Mouse (Mus musculus) liver, embryonic 13.5 days (tissue): ENCODE results near the gene Inpp4b. TPM values are rescaled to one million over a fixed set of nuclear protein-coding genes. Genes with fewer than 3 reads are reported as not detected.

Experiments
- ATAC-seq: fragments of 200-750 bp; cut with Nextera tagmentation; 2 replicates; pipeline ENCODE4 v1.8.0; 2017; ENCODE audit warnings: low read depth, mild to moderate bottlenecking, moderate number of reproducible peaks, moderate library complexity
- DNase-seq: peaks from one replicate; pipeline ENCODE4 v3.0.0; 2022
- H3K27ac ChIP-seq: fragments of 300-500 bp; sonication (generic); 2 replicates; pipeline ENCODE4 v1.5.1; 2015; ENCODE audit warnings: moderate library complexity, mild to moderate bottlenecking, inconsistent platforms
- H3K27me3 ChIP-seq: fragments of 300-500 bp; sonication (generic); 2 replicates; pipeline ENCODE4 v1.6.1; 2015; ENCODE audit warnings: mild to moderate bottlenecking, inconsistent platforms
- H3K36me3 ChIP-seq: fragments of 300-500 bp; sonication (generic); 2 replicates; pipeline ENCODE4 v1.6.1; 2015; ENCODE audit warnings: mild to moderate bottlenecking, inconsistent platforms
- H3K4me1 ChIP-seq: fragments of 300-500 bp; sonication (generic); replicated peaks from 2 replicates; pipeline ENCODE4 v1.6.1; 2015; ENCODE audit warnings: inconsistent platforms
- H3K4me2 ChIP-seq: fragments of 300-500 bp; sonication (generic); 2 replicates; pipeline ENCODE4 v1.6.1; 2015; ENCODE audit warnings: inconsistent platforms, mild to moderate bottlenecking, moderate library complexity
- H3K4me3 ChIP-seq: fragments of 300-500 bp; sonication (generic); replicated peaks from 2 replicates; pipeline ENCODE4 v1.5.1; 2015; ENCODE audit warnings: mild to moderate bottlenecking, inconsistent platforms
- H3K9ac ChIP-seq: fragments of 300-500 bp; sonication (generic); 2 replicates; pipeline ENCODE4 v1.6.1; 2015; ENCODE audit warnings: mild to moderate bottlenecking, inconsistent platforms
- H3K9me3 ChIP-seq: fragments of 300-500 bp; sonication (generic); replicated peaks from 2 replicates; pipeline ENCODE4 v1.6.1; 2016; ENCODE audit warnings: inconsistent platforms
- WGBS: fragments of 180-500 bp; shearing (Covaris S2); methylation state at CpG from one replicate; pipeline ENCODE4 v1.1.7; 2015; ENCODE audit not compliant: insufficient replicate concordance; 5-methylcytosine and 5-hydroxymethylcytosine counted together
- polyA plus RNA-seq: library from polyadenylated mRNA; unstranded; fragments of >200 nt; fragmentation: Nextera tagmentation; extraction: Ambion mirVana; gene quantifications from 2 replicates; pipeline ENCODE4 v1.2.1, GENCODE M21; 2015

Inpp4b gene
- polyA plus RNA-seq, result 1.9 and 2.2 TPM in 2 replicates

DNA sequence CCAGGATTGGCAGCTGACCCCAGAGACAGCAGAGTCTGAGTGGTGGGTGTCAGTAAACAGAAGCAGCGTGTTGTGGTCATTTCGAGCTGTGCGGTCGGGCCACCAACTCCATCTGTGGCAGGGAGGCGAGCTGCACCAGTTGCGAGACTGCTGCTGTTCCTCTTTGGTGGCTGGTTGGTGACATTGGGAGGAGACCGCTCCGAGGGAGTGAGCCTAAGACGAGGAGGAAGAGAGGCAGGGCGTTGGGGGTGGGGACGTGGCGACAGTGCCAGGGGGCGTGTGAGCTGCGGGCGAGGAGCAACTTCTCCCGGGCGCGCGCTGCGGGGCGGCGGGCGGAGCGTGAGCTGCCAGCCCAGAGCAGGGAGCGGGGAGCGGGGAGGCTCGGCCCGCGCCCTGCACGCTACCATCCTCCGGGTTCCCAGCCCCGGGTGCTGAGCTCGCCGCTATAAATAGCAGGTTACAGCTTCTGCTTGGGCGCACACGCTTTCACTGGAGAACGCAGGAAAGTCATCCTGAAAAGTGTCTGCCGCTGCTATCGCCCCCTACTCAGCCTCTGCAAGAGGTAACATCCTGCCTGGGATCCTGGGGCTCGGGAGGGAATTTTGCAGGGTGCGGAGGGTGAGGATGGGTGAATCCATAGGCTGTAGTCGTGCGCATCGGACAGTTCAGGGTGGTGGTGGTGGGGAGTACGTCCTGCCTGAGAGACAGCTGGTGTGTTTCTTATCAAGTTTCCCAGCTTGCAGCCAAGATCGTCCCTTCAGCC, at the start of gene Inpp4b:
TSS of gene Inpp4b (plus strand) at position 321 of the 763 bp plus-strand sequence.
- no peak within 1 kb of the TSS for H3K27ac ChIP-seq
- peak within 1 kb of the TSS; percentile 55 for H3K4me3 ChIP-seq
- peaks cover 13% of the 10 kb centered on the region for H3K27me3 ChIP-seq
- ATAC-seq, result peak; percentile 77
- no peaks in the 10 kb centered on the region for H3K36me3 ChIP-seq
- peak; percentile 25 for DNase-seq
- no peaks in the 10 kb centered on the region for H3K4me1 ChIP-seq
- no peaks in the 10 kb centered on the region for H3K9me3 ChIP-seq
- WGBS, result 0% methylated on average over 41 of the region's 46 CpGs
- peak within 1 kb of the TSS; percentile 70 for H3K4me2 ChIP-seq
- no peak within 1 kb of the TSS for H3K9ac ChIP-seq

DNA sequence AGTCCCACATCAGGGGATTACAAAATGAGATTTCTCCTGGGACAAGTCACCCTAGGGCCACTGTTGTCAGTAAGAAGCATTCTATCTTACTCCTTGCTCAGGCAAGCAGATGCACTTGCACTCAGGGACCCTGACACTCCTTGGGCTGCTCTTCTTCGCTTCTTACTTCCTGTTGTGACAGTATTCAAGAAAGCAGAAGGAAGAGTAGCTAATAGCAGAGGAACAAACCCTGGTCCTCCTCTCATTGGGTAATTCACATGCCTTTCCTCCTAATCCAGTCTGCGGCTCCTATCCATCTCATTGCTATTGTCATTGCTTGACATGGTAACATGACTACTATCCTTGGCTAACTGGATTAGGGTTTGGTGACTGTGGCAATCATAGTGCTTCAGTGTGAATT, 7.1 kb upstream of the Inpp4b start:
- WGBS, result 35% methylated on average over 2 of the region's 2 CpGs
- H3K27ac ChIP-seq, result no peak overlapping the region
- H3K4me3 ChIP-seq, result no peak overlapping the region
- no peaks in the 10 kb centered on the region for H3K9me3 ChIP-seq
- H3K4me1 ChIP-seq, result no peaks in the 10 kb centered on the region
- DNase-seq, result no peak
- no peaks in the 10 kb centered on the region for H3K27me3 ChIP-seq
- no peak overlapping the region for H3K9ac ChIP-seq
- H3K4me2 ChIP-seq, result no peak overlapping the region
- no peaks in the 10 kb centered on the region for H3K36me3 ChIP-seq
- ATAC-seq, result no peak

DNA sequence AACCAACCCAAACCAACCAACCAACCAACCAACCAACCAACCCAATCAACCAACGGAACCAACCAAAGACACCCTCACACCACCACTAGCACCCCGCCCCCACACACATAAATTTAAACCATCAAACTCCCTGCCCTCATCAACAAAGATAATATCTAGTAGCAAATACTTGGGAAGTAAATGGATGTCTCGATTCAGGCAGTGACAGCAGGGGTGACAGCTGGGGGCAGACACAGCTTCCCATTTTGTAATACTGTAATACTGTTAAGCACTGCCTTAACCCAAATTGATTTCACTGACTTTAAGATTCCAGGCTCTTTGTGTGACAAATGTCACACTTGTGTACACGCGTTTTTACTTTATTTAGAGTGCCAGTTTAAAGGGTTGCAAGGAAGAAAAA, 1.2 kb upstream of the Inpp4b start:
- Histone ChIP-seq H3K27me3 (peaks cover 13% of the 10 kb centered on the region), H3K4me1 (no peaks in the 10 kb centered on the region), H3K4me2 (peak overlapping the region; percentile 70), H3K36me3 (no peaks in the 10 kb centered on the region), H3K27ac (no peak overlapping the region), H3K9me3 (no peaks in the 10 kb centered on the region), H3K9ac (no peak overlapping the region), H3K4me3 (no peak overlapping the region; the same call in 1 of the 2 replicates)
- DNase-seq (no peak), ATAC-seq (no peak)
- 36% methylated on average over 5 of the region's 5 CpGs for WGBS

DNA sequence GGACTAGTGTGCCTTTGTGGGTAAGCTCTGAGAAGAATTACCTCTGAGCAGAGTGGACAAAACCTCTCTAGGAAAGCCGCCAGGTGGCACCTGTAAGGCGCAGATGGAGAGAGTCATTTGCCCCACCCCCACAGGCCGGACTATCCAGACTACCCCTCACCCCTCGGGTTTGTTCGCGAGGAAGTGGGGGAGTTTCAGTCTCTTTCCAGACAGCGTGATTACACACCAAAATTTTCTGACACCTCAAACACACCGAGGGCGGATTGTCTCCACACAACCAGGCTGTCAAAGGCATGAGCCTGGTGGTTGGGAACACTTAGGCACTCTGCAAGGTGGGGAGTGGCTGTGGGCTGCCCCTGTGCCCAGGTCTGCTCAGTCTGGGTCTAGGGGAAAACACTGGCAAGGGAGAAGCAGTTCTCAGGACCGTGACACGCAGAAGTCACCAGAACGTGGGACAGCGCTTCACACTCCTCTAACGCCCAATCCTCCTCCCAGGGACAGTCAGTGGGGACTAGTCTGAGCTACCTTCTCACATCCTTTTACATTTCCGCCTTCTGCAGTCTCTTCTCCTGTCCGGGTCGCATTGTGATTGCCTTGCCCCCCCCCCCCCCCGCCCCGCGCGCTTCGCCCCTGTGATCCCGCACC, 643 bp upstream of the Inpp4b start:
- no peak overlapping the region for H3K9ac ChIP-seq
- ATAC-seq, result peak; percentile 39
- DNase-seq, result peak; percentile 6
- H3K27me3 ChIP-seq, result peaks cover 13% of the 10 kb centered on the region
- peak overlapping the region; percentile 70 for H3K4me2 ChIP-seq
- no peaks in the 10 kb centered on the region for H3K4me1 ChIP-seq
- H3K36me3 ChIP-seq, result no peaks in the 10 kb centered on the region
- H3K9me3 ChIP-seq, result no peaks in the 10 kb centered on the region
- under 1% methylated on average over 19 of the region's 23 CpGs for WGBS
- H3K4me3 ChIP-seq, result peak overlapping the region; percentile 55
- no peak overlapping the region for H3K27ac ChIP-seq

DNA sequence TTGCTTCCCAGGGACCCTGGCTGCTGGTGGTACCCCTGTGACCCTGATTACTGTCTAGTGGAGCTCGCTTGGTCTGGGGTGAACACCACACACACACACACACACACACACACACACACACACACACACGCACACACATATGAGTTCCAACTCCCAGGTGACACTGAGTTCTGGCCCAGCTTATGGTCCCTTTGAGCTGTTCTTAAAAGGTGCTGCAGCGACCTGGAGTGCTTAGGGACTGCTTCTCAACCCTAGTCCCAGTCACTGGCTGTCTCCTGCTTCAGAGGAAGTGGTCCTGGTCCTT, 595 bp downstream of the Inpp4b start:
- Histone ChIP-seq H3K27ac (no peak overlapping the region), H3K9me3 (no peaks in the 10 kb centered on the region), H3K9ac (no peak overlapping the region), H3K4me3 (peak overlapping the region; percentile 55; the same call in 1 of the 2 replicates), H3K36me3 (no peaks in the 10 kb centered on the region), H3K4me2 (peak overlapping the region; percentile 70), H3K27me3 (peaks cover 13% of the 10 kb centered on the region), H3K4me1 (no peaks in the 10 kb centered on the region)
- no peak for DNase-seq
- ATAC-seq, result no peak; the same call in 1 of the 2 replicates
- WGBS, result 9% methylated on average over 3 of the region's 3 CpGs

DNA sequence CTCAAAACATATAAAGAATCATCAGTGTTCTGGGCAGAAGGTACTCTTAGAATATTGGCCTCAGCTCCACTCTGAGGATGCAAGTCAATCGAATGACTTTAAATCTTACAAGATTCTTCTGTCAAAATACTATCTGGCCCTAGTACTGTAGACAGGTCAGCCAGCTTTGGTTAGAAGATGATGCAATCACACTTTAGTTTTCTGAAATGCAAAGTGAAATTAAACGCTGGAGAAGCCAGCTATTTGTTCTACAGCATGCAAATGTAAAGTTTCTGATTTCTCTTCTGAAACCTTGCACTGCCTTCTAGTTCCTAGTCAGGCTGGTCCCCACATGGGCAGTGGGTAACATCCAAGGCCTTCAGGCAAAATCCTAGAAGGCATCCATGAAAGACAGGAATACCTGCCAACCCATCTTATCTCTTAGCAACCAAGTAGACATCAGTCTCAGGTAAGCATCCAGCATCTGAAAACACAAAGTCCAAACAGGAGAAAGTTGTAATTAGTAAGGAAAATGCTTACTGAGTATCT, 2.9 kb downstream of the Inpp4b start:
- ATAC-seq (no peak), DNase-seq (no peak)
- Histone ChIP-seq H3K4me3 (no peak overlapping the region), H3K27ac (no peak overlapping the region), H3K4me1 (no peaks in the 10 kb centered on the region), H3K9me3 (no peaks in the 10 kb centered on the region), H3K4me2 (no peak overlapping the region), H3K27me3 (peaks cover 13% of the 10 kb centered on the region), H3K36me3 (no peaks in the 10 kb centered on the region), H3K9ac (no peak overlapping the region)
- WGBS, result 57% methylated on average over 2 of the region's 2 CpGs

DNA sequence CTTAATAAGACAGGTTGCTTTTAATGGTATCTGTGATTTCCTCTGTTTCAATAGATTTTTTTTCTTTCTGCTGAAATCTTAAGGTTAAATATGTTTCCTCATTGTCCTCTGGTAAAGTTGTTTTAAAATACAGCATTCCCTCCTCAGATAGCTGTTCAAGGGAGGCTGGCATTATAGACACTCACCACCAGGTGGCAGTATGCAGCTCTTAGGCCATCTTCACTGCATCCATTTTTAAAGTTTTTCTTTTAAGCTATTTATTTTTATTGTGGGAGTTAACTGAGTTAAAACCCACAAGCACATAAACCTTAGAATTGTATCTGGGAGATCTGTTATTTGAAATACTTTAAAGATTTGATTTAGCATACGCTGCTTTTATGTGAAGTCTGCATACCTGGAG, 7.1 kb downstream of the Inpp4b start:
- H3K9me3 ChIP-seq, result no peaks in the 10 kb centered on the region
- 63% methylated on average over 1 of the region's 1 CpGs for WGBS

DNA sequence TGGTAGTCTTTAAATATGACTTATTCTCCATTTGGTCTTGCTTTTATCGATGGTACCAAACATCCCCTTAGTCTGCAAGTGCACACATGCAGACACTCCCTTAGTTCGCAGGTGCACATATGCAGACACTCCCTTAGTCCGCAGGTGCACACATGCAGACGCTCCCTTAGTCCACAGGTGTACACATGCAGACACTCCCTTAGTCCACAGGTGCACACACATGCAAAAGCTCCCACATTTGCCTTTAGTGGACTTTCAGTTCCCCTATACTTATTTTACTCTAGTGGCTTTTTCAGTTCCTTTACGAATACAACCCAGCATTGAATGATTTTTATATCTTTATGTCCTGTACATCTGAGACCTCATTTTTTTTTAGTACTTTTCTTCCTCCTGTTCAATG, 11.1 kb downstream of the Inpp4b start:
- no peak overlapping the region for H3K4me3 ChIP-seq
- H3K27ac ChIP-seq, result no peak overlapping the region
- no peaks in the 10 kb centered on the region for H3K4me1 ChIP-seq
- no peak overlapping the region for H3K4me2 ChIP-seq
- no peak overlapping the region for H3K9ac ChIP-seq
- ATAC-seq (no peak), DNase-seq (no peak)
- H3K27me3 ChIP-seq, result no peaks in the 10 kb centered on the region
- WGBS, result 70% methylated on average over 5 of the region's 5 CpGs
- no peaks in the 10 kb centered on the region for H3K9me3 ChIP-seq
- no peaks in the 10 kb centered on the region for H3K36me3 ChIP-seq

More for the DNA sequence above, 7.1 kb downstream of the Inpp4b start:
- Histone ChIP-seq H3K9ac (no peak overlapping the region), H3K27me3 (no peaks in the 10 kb centered on the region), H3K36me3 (no peaks in the 10 kb centered on the region), H3K27ac (no peak overlapping the region), H3K4me2 (no peak overlapping the region), H3K4me3 (no peak overlapping the region), H3K4me1 (no peaks in the 10 kb centered on the region)
- no peak for DNase-seq
- ATAC-seq, result no peak

DNA sequence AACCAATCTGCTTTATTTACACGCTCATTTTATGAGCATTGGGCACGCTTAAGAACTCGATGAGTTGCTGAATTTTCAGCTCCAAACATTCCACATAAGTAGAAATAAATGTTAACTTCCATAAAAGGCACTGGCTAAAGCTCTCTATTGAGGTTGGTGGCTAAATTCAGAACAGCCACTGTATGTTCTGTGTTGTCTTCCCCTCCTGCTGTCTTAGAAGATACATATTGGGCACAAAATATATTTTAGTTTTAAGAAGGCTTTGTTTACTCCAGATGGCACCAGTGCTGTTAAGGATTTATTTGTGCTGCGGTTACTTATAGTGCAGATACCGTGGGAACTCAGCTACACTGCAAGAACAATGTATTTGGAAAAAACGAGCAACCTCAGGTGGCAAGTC, 15.8 kb downstream of the Inpp4b start:
- H3K4me3 ChIP-seq, result no peak overlapping the region
- H3K27me3 ChIP-seq, result no peaks in the 10 kb centered on the region
- WGBS, result 63% methylated on average over 6 of the region's 6 CpGs
- no peak overlapping the region for H3K27ac ChIP-seq
- no peaks in the 10 kb centered on the region for H3K36me3 ChIP-seq
- no peak overlapping the region for H3K9ac ChIP-seq
- ATAC-seq (no peak), DNase-seq (no peak)
- no peaks in the 10 kb centered on the region for H3K4me1 ChIP-seq
- H3K9me3 ChIP-seq, result no peaks in the 10 kb centered on the region
- H3K4me2 ChIP-seq, result no peak overlapping the region

DNA sequence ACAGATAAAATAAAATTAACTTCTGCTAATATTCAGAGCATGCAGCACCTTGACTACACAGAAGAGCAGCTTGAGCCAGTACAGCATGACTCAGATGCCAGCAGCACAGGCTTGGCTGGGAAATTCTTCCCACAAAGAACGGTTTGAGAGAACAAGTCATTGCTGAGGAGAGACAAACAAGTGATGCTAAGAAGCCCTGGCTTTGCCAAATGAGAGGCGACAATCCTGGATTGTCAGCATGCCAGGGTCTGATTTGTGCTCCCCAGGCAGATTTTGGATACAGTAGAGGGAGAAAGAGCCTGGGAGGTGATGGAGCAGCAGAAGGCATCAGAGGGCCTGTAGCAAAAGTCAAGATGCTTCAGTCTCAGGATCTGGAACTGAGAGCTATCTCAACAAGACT, 18.2 kb downstream of the Inpp4b start:
- no peak for DNase-seq
- ATAC-seq, result no peak
- no peak overlapping the region for H3K27ac ChIP-seq
- WGBS, result 59% methylated on average over 2 of the region's 2 CpGs
- no peaks in the 10 kb centered on the region for H3K27me3 ChIP-seq
- H3K9me3 ChIP-seq, result no peaks in the 10 kb centered on the region
- no peak overlapping the region for H3K9ac ChIP-seq
- H3K36me3 ChIP-seq, result no peaks in the 10 kb centered on the region
- H3K4me2 ChIP-seq, result no peak overlapping the region
- H3K4me1 ChIP-seq, result no peaks in the 10 kb centered on the region
- H3K4me3 ChIP-seq, result no peak overlapping the region

DNA sequence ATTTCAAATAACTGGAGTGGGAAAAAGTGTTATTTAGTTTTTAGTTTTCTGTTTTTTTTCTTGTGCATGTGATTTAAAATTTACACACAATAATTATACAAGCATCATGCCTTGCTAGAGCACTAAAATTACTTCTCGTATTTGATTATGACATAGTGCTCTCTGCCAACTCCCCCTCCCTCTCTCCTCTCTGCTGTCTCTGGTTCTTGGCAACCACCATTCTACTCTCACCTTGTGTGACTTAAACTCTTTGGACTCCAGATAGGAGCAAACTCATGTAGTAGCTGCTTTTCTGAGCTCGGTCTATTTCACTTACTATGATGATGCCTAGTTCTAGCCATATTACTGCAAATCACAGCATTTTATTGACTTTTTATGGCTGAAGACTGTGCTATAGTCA, 18.8 kb downstream of the Inpp4b start:
- 58% methylated on average over 2 of the region's 2 CpGs for WGBS
- H3K4me1 ChIP-seq, result no peaks in the 10 kb centered on the region
- H3K27me3 ChIP-seq, result no peaks in the 10 kb centered on the region
- H3K9me3 ChIP-seq, result no peaks in the 10 kb centered on the region
- no peaks in the 10 kb centered on the region for H3K36me3 ChIP-seq
- no peak overlapping the region for H3K4me2 ChIP-seq
- ATAC-seq (no peak), DNase-seq (no peak)
- no peak overlapping the region for H3K4me3 ChIP-seq
- H3K9ac ChIP-seq, result no peak overlapping the region
- H3K27ac ChIP-seq, result no peak overlapping the region

DNA sequence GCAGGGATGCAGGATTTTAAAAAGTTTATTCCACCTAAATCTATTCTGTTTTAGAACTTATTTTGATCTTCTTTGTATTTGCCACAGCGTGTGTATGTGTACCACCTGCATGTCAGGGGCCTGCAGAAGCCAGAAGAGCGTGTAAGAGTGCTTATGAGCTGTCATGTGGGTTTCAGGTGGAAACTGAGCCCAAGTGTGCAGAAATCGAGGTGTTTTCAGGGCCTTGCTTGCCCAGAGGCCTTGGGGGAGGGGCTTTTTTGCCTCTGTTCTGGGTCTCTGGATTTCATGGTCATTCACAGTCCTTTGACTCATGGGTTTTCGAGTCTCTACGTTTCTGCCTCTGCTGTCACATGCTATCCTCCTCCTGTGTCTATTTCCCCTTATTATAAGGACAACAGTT, 28.3 kb downstream of the Inpp4b start:
- no peak overlapping the region for H3K27ac ChIP-seq
- WGBS, result 53% methylated on average over 5 of the region's 5 CpGs
- H3K36me3 ChIP-seq, result no peaks in the 10 kb centered on the region
- no peak for DNase-seq
- H3K4me3 ChIP-seq, result no peak overlapping the region
- H3K4me1 ChIP-seq, result no peaks in the 10 kb centered on the region
- H3K9ac ChIP-seq, result no peak overlapping the region
- H3K4me2 ChIP-seq, result no peak overlapping the region
- ATAC-seq, result no peak
- no peaks in the 10 kb centered on the region for H3K27me3 ChIP-seq
- no peaks in the 10 kb centered on the region for H3K9me3 ChIP-seq
